Mouse (Mus musculus) embryonic fibroblast, embryonic 13.5 days (primary cell): ENCODE results near the gene Rnf169. TPM values are rescaled to one million over a fixed set of nuclear protein-coding genes. Genes with fewer than 3 reads are reported as not detected.

Source experiments
- H3K27ac ChIP-seq: 2 replicates; pipeline ENCODE4 v1.5.1; 2012; ENCODE audit warnings: low read length, control low read depth, inconsistent platforms; ENCODE audit not compliant: insufficient read depth
- H3K4me1 ChIP-seq: 2 replicates; pipeline ENCODE4 v1.6.1; 2011; ENCODE audit warnings: low read length; ENCODE audit not compliant: control insufficient read depth, insufficient read depth
- H3K4me3 ChIP-seq: 2 replicates; pipeline ENCODE4 v1.5.1; 2011; ENCODE audit warnings: mild to moderate bottlenecking, control low read depth, low read length; ENCODE audit not compliant: insufficient read depth
- CTCF ChIP-seq: IDR thresholded peaks from 2 replicates; pipeline ENCODE4 v1.5.1; 2011; ENCODE audit warnings: mild to moderate bottlenecking, control low read depth, low read length, moderate library complexity, borderline replicate concordance; ENCODE audit not compliant: insufficient read depth
- POLR2A ChIP-seq: IDR thresholded peaks from 2 replicates; pipeline ENCODE4 v1.6.1; 2011; ENCODE audit warnings: low read depth, mild to moderate bottlenecking, control low read depth, low read length, moderate library complexity
- polyA plus RNA-seq: library from polyadenylated mRNA; stranded (reverse); fragments of >200 nt; gene quantifications from 2 replicates; pipeline ENCODE4 v1.2.4, GENCODE M21; 2011; ENCODE audit warnings: low read depth; ENCODE audit not compliant: missing spikeins, insufficient read length

Rnf169 gene
- polyA plus RNA-seq, result 22.8 and 24.3 TPM in 2 replicates

GRCm38 (mm10) chr7:99980132-99980591, at the start of gene Rnf169:
Gene Rnf169, minus strand, starts transcription at chr7:99980448.
- TF ChIP-seq CTCF (no peak), POLR2A (peak; percentile 92)
- H3K27ac ChIP-seq, result peak within 1 kb of the TSS; percentile 87
- H3K4me3 ChIP-seq, result peak within 1 kb of the TSS; percentile 82
- H3K4me1 ChIP-seq, result peaks cover 2% of the 10 kb centered on the region

GRCm38 (mm10) chr7:100029307-100029706, 49.1 kb upstream of the Rnf169 start:
- no peaks in the 10 kb centered on the region for H3K4me1 ChIP-seq
- no peak overlapping the region for H3K4me3 ChIP-seq
- TF ChIP-seq POLR2A (no peak), CTCF (peak; percentile 38; the same call in 1 of the 2 replicates)
- no peak overlapping the region for H3K27ac ChIP-seq

- no peak overlapping the region for H3K27ac ChIP-seq
- TF ChIP-seq POLR2A (no peak), CTCF (no peak)
- H3K4me1 ChIP-seq, result no peaks in the 10 kb centered on the region
- H3K4me3 ChIP-seq, result no peak overlapping the region
Observed at GRCm38 (mm10) chr7:100027353-100027752, 47.1 kb upstream of the Rnf169 start.

GRCm38 (mm10) chr7:100017056-100017455, 36.8 kb upstream of the Rnf169 start:
- no peak for TF ChIP-seq POLR2A
- no peak for TF ChIP-seq CTCF
- Histone ChIP-seq H3K27ac (no peak overlapping the region), H3K4me1 (no peaks in the 10 kb centered on the region), H3K4me3 (no peak overlapping the region)

- no peaks in the 10 kb centered on the region for H3K4me1 ChIP-seq
- no peak for TF ChIP-seq CTCF
- TF ChIP-seq POLR2A, result no peak
- H3K4me3 ChIP-seq, result no peak overlapping the region
- no peak overlapping the region for H3K27ac ChIP-seq
Observed at GRCm38 (mm10) chr7:100014123-100014600, 33.9 kb upstream of the Rnf169 start.

- no peak overlapping the region for H3K27ac ChIP-seq
- H3K4me1 ChIP-seq, result no peaks in the 10 kb centered on the region
- TF ChIP-seq CTCF, result no peak
- no peak for TF ChIP-seq POLR2A
- no peak overlapping the region for H3K4me3 ChIP-seq
Observed at GRCm38 (mm10) chr7:100012515-100012914, 32.3 kb upstream of the Rnf169 start.

GRCm38 (mm10) chr7:100012085-100012484, 31.8 kb upstream of the Rnf169 start:
- H3K4me1 ChIP-seq, result no peaks in the 10 kb centered on the region
- no peak for TF ChIP-seq CTCF
- TF ChIP-seq POLR2A, result no peak
- no peak overlapping the region for H3K4me3 ChIP-seq
- H3K27ac ChIP-seq, result no peak overlapping the region

- H3K27ac ChIP-seq, result no peak overlapping the region
- no peaks in the 10 kb centered on the region for H3K4me1 ChIP-seq
- TF ChIP-seq CTCF, result no peak
- TF ChIP-seq POLR2A, result no peak
- H3K4me3 ChIP-seq, result no peak overlapping the region
Observed at GRCm38 (mm10) chr7:100010711-100011110, 30.5 kb upstream of the Rnf169 start.

GRCm38 (mm10) chr7:100009640-100010039, 29.4 kb upstream of the Rnf169 start:
- TF ChIP-seq POLR2A (no peak), CTCF (peak; percentile 80)
- no peaks in the 10 kb centered on the region for H3K4me1 ChIP-seq
- H3K27ac ChIP-seq, result no peak overlapping the region
- H3K4me3 ChIP-seq, result no peak overlapping the region

- Histone ChIP-seq H3K4me1 (no peaks in the 10 kb centered on the region), H3K27ac (no peak overlapping the region), H3K4me3 (no peak overlapping the region)
- no peak for TF ChIP-seq POLR2A
- TF ChIP-seq CTCF, result no peak
Observed at GRCm38 (mm10) chr7:100008765-100009164, 28.5 kb upstream of the Rnf169 start.
